Mouse (Mus musculus): ENCODE measurements around the gene Mterf1a.
"Not testable (repeated sequence)": the region's sequence is repeated elsewhere in the genome, so short reads cannot be mapped to it uniquely, and the experiment has no call there.

Gene Mterf1a

DNA sequence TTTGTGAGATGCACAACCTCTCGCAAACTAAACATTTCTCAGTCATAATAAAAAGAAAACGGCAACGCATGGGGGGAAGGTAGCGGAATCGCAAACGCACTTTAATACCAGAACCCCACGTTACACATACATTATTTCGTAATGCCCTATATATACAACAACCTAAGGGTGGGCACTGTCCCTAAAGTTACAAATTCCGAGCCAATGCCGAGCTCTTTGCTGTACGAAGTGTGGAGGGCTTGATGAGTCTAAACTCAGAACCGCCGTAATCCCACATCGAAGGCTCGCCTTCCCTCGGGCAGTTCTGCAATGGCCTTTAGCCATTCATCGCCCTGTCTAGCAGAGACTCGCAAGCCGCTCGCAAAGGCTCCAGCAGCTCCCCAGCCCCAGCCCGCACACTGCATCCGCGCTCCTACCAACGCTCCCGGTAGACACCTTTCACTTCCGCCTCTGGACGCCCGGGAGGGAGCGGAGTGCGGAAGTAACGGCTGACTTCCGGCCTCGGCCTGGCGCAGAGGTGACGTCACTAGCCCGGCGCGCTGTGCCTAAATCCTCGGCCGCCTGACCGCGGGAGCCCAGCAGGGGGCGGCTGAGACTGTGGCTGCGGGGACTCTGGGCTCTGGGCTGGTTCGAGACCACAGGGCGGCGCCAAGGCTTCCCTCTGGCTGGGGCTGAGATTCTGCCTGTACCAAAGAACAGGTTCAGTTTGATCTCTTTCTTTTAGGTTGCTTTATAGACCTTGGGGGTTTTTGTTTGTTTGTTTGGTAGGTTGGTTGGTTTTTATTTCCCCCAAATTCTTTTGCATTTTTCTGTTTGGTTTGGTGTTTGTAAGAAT, at the start of gene Mterf1a:
Gene Mterf1a, minus strand, starts transcription at position 475 of the 835 bp plus-strand sequence.
- in situ Hi-C loops (cut with MboI; ENCODE audit: unreplicated experiment in 2 of 2), result loop anchor here (5.0 to 25.0 kb wide), 5 partner anchors 201 to 1021 kb away; partner anchors contain the start of gene Cyp51 (in 1 of the 2)

DNA sequence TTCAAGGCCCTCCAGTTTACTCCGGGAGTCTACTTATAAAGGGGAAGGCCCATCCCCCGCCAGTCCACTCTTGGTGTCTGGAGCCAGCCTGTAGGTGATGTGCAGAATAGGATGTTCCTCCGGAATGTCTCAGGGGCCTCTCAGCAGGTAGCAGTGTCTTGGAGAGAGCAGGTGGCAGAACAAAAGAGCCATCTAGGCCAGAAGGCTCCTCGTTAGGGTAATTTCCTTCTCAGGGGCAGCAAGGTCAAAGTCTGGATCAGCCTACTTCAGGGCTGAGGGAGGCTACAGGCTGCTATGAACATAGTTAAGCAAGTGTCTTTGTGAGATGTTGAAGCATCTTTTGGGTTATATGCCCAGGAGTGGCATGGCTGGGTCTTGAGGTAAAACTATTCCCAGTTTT, 49.4 kb upstream of the Mterf1a start:
- in situ Hi-C loops (cut with MboI; ENCODE audit: unreplicated experiment in 2 of 2), result not testable (repeated sequence)

DNA sequence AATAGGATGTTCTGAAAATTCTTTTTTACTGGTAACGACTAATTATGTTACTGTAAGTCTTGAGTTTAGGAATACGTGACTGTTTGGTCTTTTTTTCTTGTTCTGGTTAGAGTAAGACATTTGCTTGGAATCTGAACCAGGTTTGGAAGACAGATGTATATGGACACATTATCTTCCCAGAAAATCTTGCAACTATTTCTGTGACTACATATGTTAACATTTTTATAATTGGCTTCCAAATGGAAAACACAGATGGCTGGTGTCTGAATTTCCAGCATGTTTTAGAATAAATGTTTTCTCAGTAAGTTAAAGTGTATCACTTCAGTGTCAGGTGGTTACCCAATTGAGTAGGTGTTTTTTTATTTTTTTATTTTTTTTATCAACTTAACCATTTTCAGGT, 47.5 kb upstream of the Mterf1a start:
- in situ Hi-C loops (cut with MboI; ENCODE audit: unreplicated experiment in 2 of 2), result no loop called here

DNA sequence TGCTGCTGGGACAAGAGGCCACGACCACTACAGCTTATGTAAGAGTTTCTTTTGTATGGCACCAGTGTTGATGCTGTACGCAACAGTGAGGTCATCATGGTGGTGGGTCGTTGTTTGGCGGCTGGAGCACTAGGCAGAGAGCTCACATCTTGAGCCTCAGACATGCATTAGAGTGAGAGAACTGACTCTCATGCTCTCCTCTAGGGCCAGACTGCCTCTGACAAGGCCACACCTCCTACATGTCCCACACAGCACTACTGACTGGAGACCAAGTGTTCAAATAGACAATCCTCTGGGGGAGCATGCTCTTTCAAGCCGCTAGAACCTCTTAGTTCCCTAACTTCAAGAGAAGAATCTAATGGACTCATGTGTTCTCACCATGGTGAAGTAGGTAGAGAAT, 45.6 kb upstream of the Mterf1a start:
- in situ Hi-C loops (cut with MboI; ENCODE audit: unreplicated experiment in 2 of 2), result no loop called here

DNA sequence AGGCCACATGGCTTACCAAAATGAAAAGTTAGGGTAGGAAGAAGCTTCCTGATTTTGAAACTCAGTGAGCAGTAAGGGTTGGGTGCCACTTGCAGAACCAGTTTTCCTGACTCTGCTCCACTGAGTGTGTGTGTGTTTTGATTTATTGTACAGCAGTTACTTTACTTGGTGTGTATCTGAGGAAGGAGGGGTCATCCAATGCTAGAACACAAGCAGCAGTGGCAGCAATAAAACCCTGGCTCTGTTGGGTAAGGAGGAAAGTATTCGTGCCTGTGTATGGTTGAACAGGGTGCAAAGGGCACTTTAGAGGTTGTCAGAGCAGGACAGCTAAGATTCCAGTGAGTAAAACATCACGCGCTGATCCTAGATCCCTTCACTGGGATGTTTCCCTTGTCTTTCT, 45.2 kb upstream of the Mterf1a start:
- in situ Hi-C loops (cut with MboI; ENCODE audit: unreplicated experiment in 2 of 2), result no loop called here

DNA sequence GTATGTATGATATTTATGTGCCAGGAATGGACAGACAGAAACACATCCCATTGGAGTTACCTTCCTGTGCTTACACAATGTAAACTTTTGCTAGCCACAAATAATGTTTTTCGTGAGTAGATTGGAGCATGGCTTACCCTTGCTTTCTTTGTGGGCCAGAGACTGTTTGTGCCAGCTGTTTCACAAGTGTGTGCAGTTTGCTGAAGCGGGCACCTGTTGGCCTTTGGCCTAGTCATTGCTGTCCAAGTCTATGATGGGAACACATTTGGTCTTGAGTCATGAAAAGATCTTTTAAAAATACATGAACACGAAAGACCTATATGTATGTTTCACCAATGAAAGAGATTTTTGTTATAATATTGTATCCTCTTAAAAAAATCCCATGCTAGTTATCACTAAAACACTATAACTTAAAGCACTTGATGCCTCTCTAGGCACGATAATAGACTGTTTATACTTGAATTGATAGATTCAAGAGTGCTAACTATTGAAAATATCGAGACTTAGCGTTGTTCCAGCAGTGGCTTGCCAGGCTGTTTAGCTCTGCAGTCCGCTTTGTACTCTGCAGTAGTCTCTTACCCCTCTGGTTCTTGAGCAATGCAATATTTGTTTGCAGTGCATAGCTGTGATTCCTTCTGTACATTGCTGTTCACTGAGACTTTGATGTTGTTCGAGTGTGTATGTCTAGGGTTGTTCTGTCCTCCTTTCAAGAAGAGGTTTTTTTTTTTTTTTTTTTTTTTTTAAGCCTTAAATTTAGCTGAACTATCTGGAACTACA, 42.2 kb upstream of the Mterf1a start:
- in situ Hi-C loops (cut with MboI; ENCODE audit: unreplicated experiment in 2 of 2), result no loop called here

DNA sequence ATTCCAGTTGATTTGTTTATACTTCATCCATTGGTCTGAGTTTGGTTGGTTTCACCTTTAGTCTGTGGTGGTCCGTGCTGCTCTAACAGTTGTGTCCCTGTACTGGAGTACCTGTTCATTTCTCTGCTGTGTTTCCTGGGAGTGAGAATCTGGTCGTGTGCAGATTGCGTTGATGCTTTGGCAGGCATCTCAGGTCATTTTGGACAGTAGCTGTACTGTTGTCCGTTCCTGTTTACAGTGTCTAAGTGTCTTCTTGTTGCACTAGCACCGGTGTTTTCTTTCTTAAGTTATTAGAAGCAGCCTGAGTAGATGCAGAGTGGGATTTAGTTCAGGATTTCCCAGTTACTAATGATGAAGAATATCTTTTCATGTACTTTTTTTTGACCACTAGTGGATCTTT, 41.5 kb upstream of the Mterf1a start:
- in situ Hi-C loops (cut with MboI; ENCODE audit: unreplicated experiment in 2 of 2), result no loop called here

DNA sequence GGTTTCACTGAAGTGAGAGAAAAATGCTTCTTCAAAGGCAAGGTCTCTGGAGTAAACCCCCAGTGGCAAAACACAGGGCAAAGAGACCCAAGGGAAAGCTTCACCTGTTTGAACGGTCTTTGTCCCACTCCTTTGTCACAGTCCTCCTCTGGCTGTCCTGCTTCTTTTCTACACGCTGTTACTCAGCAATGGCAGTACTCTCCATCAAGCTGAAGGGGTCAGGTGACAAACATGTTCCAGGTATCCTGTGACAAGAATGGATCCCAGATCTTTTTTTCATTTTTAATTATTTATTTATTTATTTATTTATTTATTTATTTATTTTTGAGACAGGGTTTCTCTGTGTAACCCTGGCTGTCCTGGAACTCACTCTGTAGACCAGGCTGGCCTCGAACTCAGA, 39.8 kb upstream of the Mterf1a start:
- in situ Hi-C loops (cut with MboI; ENCODE audit: unreplicated experiment in 2 of 2), result no loop called here

DNA sequence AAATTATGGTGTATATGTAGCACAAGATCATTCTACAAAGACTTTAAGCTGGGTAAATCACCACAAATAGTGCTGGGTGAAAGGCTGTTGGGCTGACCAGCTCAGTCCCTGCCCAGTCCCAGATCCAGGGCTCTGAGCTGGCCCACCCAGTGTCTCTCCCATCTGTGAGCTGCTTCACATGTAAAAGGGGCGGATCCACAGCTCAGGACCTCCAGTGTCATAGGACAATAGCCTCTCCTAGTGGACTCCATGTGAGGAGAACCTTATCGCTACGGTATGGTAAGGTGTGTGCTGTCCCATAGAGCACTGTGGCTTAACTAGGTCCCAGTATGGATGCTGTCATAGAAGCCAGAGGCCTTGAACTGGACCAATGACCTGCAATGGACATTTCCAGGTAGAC, 37.9 kb upstream of the Mterf1a start:
- in situ Hi-C loops (cut with MboI; ENCODE audit: unreplicated experiment in 2 of 2), result no loop called here

DNA sequence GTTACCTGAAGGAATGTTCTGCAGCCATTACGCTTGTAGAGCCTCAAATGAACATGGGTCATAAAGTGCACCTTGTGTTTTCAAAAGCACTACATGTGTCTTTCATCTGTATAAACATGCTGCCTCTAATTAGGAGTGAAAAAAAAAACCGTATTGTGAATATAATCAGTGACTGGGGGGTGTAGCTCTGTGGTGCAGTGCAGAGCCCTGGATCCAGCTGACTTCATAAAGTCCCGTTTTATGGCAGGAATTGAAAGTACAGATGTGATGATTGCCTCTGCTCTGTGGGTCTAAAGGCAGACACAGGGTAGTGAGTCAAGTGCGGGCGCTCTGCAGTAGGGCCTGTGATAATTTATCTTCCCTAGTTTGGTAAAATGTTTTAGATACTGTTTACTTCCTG, 37.0 kb upstream of the Mterf1a start:
- in situ Hi-C loops (cut with MboI; ENCODE audit: unreplicated experiment in 2 of 2), result no loop called here

DNA sequence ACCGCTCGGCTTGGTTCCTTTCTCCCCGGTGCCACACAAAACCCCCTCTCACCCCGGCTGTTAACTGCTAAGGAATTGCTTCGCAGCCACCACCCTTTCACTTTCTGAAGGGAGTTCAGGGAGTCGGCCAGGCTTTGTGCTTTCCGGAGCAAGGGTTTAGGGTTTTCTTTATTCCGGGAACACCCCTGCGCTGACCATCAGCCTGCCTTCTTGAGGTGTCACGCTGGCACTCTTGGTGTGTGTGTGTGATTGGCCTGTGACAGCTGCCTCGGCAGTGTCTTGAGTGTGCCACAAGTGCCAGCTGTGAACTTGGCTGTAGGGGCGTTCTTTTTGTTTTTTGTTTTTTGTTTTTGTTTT, 34.9 kb upstream of the Mterf1a start:
- in situ Hi-C loops (cut with MboI; ENCODE audit: unreplicated experiment in 2 of 2), result no loop called here

DNA sequence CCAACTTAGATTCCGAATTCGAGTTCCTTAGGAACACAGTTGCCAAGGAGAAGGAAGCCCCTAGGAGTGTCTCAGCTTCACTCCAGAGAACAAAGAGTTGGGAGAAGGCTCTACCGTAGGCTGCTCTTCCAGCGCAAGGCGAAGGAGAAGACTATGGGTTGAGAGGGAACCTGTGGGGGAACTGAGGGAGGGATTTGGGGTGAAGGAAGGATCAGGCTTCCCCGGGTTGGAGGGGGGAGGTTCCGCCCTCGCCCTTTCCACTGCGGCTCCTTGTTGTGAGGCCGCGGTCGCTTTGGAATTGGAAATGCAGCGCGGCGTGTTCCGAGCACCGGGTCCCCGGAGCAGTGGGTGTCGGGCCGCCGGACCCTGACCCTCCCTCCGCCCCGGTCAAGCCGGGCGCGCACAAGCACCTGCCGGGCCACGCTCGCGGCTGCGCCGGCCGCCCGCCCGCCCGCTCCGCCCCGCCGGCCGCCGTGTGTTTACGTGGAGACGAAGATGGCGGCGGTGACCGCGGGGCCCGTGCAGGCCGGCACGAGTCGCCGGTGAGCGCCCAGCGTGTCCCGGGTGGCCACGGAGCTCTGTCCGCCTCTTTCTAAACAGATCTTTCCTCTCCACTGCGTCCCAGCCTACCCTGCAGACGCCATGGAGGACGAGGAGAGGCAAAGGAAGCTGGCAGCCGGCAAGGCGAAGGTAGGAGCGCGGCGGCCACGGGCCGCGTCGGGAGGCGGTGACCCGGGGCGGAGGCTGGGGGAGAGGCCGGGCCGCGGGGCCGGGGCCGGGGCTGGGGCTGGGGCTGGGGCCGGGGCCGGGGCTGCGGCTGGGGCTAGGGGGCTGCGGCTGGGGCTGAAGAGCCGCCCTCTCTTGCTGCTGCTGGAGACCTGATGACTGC, 34.3 kb upstream of the Mterf1a start, which contains the start of gene Akap9:
Gene Akap9, plus strand, starts transcription at position 254 of the 889 bp plus-strand sequence.
- in situ Hi-C loops (cut with MboI; ENCODE audit: unreplicated experiment in 2 of 2), result no loop called here

DNA sequence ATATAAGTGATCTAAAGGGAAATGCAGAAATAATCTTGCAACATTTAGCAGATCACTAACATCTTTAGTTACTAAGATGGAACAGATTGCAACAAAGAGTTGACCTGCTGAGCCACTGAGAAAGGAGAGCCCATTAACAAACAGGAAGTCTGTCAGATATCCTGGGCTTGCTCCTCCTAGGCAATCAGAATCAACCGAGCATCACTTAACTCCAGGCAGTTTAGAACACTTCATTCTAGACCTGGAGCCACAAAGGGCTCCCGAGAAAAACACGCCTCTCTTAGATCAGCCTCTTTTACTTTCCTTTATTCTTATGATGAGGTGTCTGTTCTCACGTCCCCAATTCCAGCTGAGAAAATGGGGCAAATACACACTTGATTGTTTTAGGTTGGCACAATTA, 32.9 kb upstream of the Mterf1a start:
- in situ Hi-C loops (cut with MboI; ENCODE audit: unreplicated experiment in 2 of 2), result no loop called here

DNA sequence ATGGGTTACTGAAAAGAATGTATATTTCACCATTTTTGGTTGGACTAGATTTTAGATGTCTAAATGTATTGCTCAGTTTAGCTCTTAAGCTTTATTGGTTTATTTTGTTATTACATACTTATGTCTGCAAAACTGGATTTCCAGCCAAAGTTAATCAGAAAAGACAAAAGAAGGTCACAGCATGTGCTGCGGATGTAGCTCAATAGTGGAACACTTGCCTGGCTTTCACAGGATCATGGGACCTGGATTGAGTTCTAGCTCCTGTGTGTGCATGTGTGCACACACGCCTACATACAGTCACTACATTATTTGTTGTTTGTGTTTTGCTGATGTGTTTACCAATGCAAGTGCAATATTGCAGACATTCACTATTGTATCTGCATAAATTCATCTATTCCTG, 28.6 kb upstream of the Mterf1a start:
- in situ Hi-C loops (cut with MboI; ENCODE audit: unreplicated experiment in 2 of 2), result no loop called here

DNA sequence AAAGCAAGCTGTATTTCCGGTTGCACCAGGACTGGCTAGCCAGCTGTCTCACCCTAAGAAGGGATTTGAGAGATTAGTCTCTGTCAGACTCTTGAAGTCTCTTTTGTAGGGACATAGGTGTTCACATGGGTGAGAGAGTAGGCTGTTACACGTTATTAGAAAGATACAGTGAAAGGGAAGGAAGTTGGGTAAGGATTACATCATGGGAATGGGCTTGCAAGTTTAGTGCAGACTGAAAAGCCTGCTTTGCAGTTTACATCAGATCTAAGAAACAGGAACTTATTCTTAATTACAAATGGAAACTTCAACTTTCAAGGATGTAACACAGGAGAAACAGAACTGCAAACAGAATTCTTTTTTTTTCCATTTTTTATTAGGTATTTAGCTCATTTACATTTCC, 11.7 kb upstream of the Mterf1a start:
- in situ Hi-C loops (cut with MboI; ENCODE audit: unreplicated experiment in 2 of 2), result no loop called here

DNA sequence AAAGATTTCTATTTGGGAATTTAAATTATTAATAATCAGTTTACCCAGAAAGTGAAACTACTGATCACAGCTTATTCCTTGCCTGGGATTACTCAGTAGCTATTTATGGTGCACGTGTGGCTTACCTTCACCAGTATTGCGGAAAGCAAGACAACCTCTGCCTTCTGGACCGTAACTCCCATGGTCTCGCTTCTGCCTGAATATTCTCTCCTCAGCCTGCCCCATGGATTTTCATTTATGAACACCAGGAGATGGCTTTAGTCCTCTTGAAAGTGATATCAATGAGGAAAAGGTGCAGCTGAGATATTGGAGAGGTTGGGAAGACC, 524 bp upstream of the Mterf1a start:
- in situ Hi-C loops (cut with MboI; ENCODE audit: unreplicated experiment in 2 of 2), result loop anchor here (5.0 to 25.0 kb wide), 5 partner anchors 201 to 1021 kb away; partner anchors contain the start of gene Cyp51 (in 1 of the 2)

DNA sequence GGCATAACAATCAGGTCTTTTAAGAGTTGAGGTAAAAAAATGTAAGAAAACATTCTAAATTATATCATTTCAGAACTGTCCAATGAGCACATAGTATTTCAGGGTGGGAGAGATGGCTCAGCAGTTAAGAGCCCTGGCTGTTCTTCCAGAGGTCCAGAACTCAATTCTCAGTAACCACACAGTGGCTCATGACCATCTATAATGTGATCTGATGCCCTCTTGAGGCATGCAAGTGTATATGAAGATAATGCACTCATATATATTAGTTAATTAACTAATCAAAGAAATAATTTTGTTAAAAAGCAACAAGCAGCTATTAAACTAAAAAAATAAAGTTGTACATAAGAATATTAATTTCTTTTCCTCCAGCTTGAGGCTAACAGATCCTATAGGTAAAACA, 4.5 kb downstream of the Mterf1a start:
- in situ Hi-C loops (cut with MboI; ENCODE audit: unreplicated experiment in 2 of 2), result loop anchor here (5.0 to 25.0 kb wide), 6 partner anchors 242 to 1023 kb away; partner anchors contain the start of gene Mterf1b (in 1 of the 2)

DNA sequence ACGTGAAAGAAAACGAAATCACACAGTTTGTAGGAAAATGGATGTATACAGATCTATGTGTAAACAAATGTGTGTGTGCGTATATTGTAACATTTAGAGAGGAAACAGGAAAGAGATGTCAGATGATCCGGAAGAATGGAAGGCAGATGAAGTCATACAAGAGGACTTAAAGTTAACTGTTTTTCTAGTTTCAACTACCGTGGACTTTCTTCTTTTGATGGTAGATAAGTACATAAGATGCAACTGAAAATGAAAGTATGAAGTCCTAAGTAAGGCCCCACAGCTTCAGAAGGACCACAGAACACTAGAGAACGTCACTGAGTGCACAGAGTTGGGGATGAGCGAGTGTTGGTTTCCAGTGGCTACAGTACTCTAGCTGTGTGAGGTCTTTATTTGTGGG, 6.9 kb downstream of the Mterf1a start:
- in situ Hi-C loops (cut with MboI; ENCODE audit: unreplicated experiment in 2 of 2), result loop anchor here (5.0 to 25.0 kb wide), 6 partner anchors 240 to 1025 kb away; partner anchors contain the start of gene Mterf1b (in 1 of the 2)

DNA sequence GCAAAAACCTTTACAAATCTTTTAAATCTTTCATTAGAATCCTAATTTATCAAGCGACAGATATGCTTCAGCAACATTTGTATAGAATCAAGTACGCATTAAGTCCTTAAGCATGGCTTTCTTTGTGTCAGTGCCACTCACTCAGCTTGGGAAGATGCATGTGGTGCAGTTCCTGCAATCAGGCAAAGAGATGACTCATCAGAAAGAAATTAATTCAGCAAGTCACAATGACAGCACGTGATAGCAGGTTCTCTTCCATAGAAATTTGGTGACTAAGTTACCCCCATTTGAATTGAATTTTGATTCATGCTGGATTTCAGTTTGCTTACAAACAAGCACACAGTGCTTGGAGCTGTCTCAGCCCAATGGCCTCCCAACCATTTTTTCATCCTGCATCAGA, 20.2 kb downstream of the Mterf1a start:
- in situ Hi-C loops (cut with MboI; ENCODE audit: unreplicated experiment in 2 of 2), result no loop called here

DNA sequence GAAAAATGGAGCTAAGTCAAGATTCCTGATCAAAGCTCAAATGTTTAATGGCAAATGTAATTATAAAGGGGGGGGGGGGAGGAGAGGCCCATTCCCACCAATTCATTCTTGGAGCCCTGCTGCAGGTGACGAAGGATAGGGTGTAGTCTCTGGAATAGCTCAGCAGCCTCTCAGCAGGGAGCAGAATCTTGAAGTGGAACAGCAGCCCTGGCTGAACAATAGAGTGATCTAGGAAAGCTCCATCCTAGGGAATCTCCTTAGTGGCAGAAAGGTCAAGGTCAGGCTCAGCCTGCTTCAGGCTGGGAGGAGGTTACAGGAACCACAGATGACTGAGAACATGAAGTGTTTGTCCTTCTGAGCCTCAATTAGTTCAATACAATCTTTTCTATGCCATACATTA, 21.4 kb downstream of the Mterf1a start:
- in situ Hi-C loops (cut with MboI; ENCODE audit: unreplicated experiment in 2 of 2), result no loop called here

DNA sequence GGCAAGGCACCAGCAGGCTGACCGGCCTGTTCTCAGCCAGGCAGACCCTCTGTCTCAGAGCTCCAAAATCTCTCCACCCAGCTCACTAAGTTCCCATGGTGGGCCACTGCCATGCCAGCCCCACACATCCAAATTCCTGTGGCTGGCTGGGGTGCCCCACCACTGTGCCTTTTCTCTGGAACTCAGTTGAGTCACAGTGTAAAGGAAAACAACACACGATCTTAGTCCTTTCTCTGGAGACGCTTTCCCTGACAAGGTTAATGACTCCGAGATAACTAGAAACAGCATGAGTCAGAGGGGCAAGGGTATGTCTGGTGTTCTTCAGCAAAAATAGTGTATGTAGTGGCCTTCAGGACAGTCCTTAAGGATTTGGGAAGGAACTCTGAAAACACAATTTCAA, 23.6 kb downstream of the Mterf1a start:
- in situ Hi-C loops (cut with MboI; ENCODE audit: unreplicated experiment in 2 of 2), result no loop called here

All from v-Abl transformed pro-B cells (cell line).